Mouse (Mus musculus) embryonic fibroblast, embryonic 13.5 days (primary cell): ENCODE data around the gene Sec14l1. TPM values are rescaled to one million over a fixed set of nuclear protein-coding genes. Genes with fewer than 3 reads are reported as not detected.

Source experiments
- H3K27ac ChIP-seq: 2 replicates; pipeline ENCODE4 v1.5.1; 2012; ENCODE audit warnings: low read length, control low read depth, inconsistent platforms; ENCODE audit not compliant: insufficient read depth
- H3K4me1 ChIP-seq: 2 replicates; pipeline ENCODE4 v1.6.1; 2011; ENCODE audit warnings: low read length; ENCODE audit not compliant: control insufficient read depth, insufficient read depth
- H3K4me3 ChIP-seq: 2 replicates; pipeline ENCODE4 v1.5.1; 2011; ENCODE audit warnings: mild to moderate bottlenecking, control low read depth, low read length; ENCODE audit not compliant: insufficient read depth
- CTCF ChIP-seq: IDR thresholded peaks from 2 replicates; pipeline ENCODE4 v1.5.1; 2011; ENCODE audit warnings: mild to moderate bottlenecking, control low read depth, low read length, moderate library complexity, borderline replicate concordance; ENCODE audit not compliant: insufficient read depth
- POLR2A ChIP-seq: IDR thresholded peaks from 2 replicates; pipeline ENCODE4 v1.6.1; 2011; ENCODE audit warnings: low read depth, mild to moderate bottlenecking, control low read depth, low read length, moderate library complexity
- polyA plus RNA-seq: library from polyadenylated mRNA; stranded (reverse); fragments of >200 nt; gene quantifications from 2 replicates; pipeline ENCODE4 v1.2.4, GENCODE M21; 2011; ENCODE audit warnings: low read depth; ENCODE audit not compliant: missing spikeins, insufficient read length

Sec14l1 gene
- polyA plus RNA-seq, 1 experiment = 70.4 TPM

DNA sequence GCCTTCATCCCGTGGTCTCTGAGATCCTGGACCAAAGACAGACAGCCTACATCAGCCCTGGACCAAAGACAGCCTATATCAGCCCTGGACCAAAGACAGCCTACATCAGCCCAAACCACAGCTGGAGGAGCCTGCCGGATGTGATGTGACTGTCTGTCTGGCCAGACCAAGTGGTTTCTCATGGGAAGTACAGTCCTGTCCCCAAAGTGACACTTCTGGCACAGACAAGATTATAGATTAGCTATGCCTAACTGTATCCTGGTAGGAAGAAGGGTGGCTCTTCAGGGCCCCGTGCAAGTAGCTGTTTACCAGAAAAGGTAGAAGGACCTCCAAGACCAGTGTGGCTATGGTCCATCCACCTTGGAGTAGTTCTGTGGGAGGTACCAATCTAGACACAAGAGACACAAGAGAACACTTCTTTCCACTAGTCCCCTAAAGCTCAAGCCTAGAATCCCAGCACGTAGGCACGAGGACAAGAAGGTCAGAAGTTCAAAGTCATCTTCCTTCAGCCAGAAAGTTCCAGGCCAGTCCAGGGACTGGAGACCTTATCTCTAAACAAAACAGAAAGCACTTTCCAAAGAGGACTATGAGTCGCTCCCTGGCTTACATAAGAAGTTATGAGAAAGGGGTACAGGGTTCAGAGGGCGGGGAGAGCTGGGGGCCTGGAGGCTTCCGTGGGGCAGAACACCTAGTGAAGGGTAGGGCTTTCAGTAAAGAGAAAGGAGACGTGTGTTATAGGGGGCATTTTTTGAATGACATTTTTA is 27.8 kb upstream of the Sec14l1 start:
- TF ChIP-seq POLR2A (no peak), CTCF (no peak)
- Histone ChIP-seq H3K27ac (no peak overlapping the region), H3K4me1 (peaks cover 3% of the 10 kb centered on the region; the same call in 1 of the 2 replicates)

GRCm38 (mm10) chr11:117088271-117088991 is 26.5 kb upstream of the Sec14l1 start:
- no peak for TF ChIP-seq POLR2A
- TF ChIP-seq CTCF = no peak
- H3K4me1 ChIP-seq = no peaks in the 10 kb centered on the region; the same call in 1 of the 2 replicates
- H3K4me3 ChIP-seq = no peak overlapping the region
- no peak overlapping the region for H3K27ac ChIP-seq

More for the DNA sequence above, 27.8 kb upstream of the Sec14l1 start:
- H3K4me3 ChIP-seq = no peak overlapping the region

DNA sequence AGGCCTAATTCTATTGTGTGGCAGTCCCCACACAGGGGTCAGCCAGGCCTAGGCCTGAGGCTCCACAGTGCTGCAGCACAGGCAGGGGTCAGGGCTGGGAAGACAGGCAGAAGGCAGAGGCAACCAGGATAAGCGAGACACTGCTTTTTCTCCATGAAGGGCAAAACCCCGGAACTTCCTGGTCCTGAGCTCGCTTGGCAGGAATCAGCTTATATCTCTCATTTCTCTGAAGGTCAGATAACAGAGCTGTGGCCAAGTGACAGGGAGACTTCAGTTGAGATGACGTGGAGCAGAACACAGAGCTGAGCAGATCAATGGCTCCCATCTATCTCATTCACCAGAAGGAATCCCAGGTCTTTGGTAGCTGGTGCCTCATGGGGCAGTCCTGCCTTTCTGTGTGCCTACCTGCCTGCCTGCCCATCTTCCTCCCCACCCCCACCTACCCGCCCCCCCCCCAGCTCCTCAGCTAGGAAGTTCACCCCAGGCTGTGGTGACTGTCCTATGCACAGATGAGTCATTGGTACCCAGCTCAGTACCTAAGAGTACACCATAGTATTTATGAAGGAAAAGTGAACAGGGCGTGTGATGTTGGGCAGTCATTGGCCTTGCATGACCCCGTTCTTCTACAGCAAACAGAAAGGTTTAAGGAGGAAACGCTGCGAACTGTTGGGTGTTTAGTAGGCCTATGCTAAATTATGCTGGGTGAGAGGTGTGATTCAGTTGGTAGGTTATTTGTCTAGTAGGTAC is 25.1 kb upstream of the Sec14l1 start:
- Histone ChIP-seq H3K4me3 (no peak overlapping the region), H3K4me1 (no peaks in the 10 kb centered on the region; the same call in 1 of the 2 replicates), H3K27ac (no peak overlapping the region)
- TF ChIP-seq CTCF = no peak
- TF ChIP-seq POLR2A = no peak

- Histone ChIP-seq H3K27ac (no peak overlapping the region), H3K4me3 (no peak overlapping the region), H3K4me1 (no peaks in the 10 kb centered on the region; the same call in 1 of the 2 replicates)
- TF ChIP-seq CTCF (no peak), POLR2A (no peak)
Observed at GRCm38 (mm10) chr11:117091406-117091805, 23.6 kb upstream of the Sec14l1 start.

GRCm38 (mm10) chr11:117091845-117092244 is 23.1 kb upstream of the Sec14l1 start:
- TF ChIP-seq CTCF (no peak), POLR2A (no peak)
- H3K27ac ChIP-seq = no peak overlapping the region
- no peak overlapping the region for H3K4me3 ChIP-seq
- no peaks in the 10 kb centered on the region; the same call in 1 of the 2 replicates for H3K4me1 ChIP-seq

DNA sequence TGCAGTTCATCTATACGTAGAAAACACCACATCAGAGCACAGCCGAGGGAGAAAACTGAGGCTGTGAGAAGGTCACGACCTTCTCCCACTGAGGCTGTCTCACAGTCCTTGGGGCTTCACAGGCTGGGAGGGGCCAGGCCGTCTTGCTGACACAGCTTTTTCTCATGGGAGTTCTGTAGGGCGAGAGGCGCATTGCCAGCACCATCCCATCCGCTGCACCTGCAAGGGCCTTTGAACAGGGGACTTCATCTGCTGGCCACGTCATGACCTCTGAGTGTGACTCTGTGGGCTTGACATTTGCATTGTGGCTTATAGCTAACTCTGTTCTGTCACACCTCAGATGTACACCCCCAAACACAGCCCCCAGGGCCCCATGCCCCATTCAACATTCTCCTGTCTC is 22.3 kb upstream of the Sec14l1 start:
- TF ChIP-seq POLR2A (no peak), CTCF (no peak)
- no peak overlapping the region for H3K27ac ChIP-seq
- no peak overlapping the region for H3K4me3 ChIP-seq
- no peaks in the 10 kb centered on the region for H3K4me1 ChIP-seq

DNA sequence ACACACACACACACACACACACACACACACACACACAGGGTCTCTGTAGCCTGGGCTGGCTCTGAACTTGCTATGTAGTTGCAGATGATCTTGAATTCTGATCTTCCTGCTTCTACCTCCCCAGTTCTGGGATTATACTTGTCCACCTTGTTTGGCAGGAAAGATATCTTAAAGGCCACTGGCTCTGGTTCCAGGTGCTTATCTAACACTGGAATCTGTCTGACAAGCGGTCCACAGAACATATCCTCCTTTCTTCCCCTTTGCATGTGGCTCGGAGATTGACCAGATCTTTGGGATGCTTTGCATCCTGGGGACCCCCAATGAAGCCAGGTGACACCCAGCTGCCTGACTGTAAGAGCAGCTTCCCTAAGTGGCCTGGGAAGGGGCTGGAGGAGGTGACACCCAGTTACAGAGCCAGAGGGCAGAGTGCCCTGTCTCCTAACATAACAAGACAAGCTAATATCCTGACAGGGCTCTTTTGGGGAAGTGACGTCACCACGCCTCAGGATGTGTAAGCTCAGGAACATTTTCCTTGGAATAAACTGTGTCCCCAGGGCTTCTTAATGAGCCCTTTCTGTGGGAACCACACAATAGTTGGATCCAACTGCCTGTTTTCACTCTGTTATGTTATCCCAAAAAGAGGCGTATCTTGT is 20.9 kb upstream of the Sec14l1 start:
- Histone ChIP-seq H3K4me1 (peaks cover 3% of the 10 kb centered on the region), H3K27ac (no peak overlapping the region), H3K4me3 (no peak overlapping the region)
- TF ChIP-seq POLR2A (no peak), CTCF (no peak)

DNA sequence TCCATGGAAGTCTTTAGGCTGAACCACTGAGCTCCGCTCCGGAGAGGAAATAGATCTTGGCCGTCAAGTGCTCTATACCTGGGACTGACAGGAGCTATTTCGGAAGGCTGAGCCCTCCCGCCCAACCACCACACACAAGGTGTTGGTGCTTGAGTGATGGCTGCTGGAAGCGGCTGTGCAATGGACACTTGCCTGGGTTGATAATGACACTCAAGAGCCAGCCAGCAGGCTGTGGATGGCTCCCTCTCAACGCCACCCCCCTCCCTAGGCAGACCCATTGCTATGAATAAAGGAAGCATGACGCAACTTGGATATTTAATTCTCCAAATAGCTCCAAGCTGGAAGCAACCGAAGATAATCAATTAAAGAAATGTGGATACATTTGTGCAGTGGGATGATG is 20.3 kb upstream of the Sec14l1 start:
- TF ChIP-seq POLR2A (no peak), CTCF (no peak)
- Histone ChIP-seq H3K4me3 (no peak overlapping the region), H3K27ac (no peak overlapping the region), H3K4me1 (peaks cover 3% of the 10 kb centered on the region)

- H3K27ac ChIP-seq = no peak overlapping the region
- no peak for TF ChIP-seq CTCF
Observed at GRCm38 (mm10) chr11:117097021-117097420, 17.9 kb upstream of the Sec14l1 start.

More at GRCm38 (mm10) chr11:117097021-117097420, 17.9 kb upstream of the Sec14l1 start:
- Histone ChIP-seq H3K4me3 (no peak overlapping the region), H3K4me1 (peaks cover 3% of the 10 kb centered on the region)
